Mouse (Mus musculus) CH12.LX (cell line): ENCODE data around the gene Mfsd2b.

Experiments
- BHLHE40 ChIP-seq: IDR thresholded peaks from 2 replicates; pipeline ENCODE4 v1.6.1; 2011; ENCODE audit warnings: mild to moderate bottlenecking, low read depth, low read length, improper control_type of control experiment
- CTCF ChIP-seq, 2 experiments: IDR thresholded peaks in 1 of 2; conservative IDR thresholded peaks in 1 of 2; 2 replicates each; pipeline ENCODE4 v1.5.1; 2011 to 2012; ENCODE audit warnings: low read depth in 2 of 2, low read length in 2 of 2, improper control_type of control experiment in 1 of 2, inconsistent platforms in 1 of 2, mild to moderate bottlenecking in 1 of 2, moderate library complexity in 1 of 2
- ELF1 ChIP-seq: IDR thresholded peaks from 2 replicates; pipeline ENCODE4 v1.6.1; 2014; ENCODE audit warnings: low read depth, mild to moderate bottlenecking, inconsistent platforms, low read length, improper control_type of control experiment
- EP300 ChIP-seq: IDR thresholded peaks from 2 replicates; pipeline ENCODE4 v1.6.1; 2011; ENCODE audit warnings: low read length, improper control_type of control experiment
- GABPA ChIP-seq: IDR thresholded peaks from 2 replicates; pipeline ENCODE4 v1.6.1; 2012; ENCODE audit warnings: low read depth, low read length, improper control_type of control experiment, inconsistent platforms; ENCODE audit not compliant: insufficient replicate concordance
- HCFC1 ChIP-seq: IDR thresholded peaks from 2 replicates; pipeline ENCODE4 v1.6.1; 2012; ENCODE audit warnings: low read depth, mild to moderate bottlenecking, inconsistent platforms, low read length, improper control_type of control experiment
- KAT2A ChIP-seq: IDR thresholded peaks from 2 replicates; pipeline ENCODE4 v1.6.1; 2012; ENCODE audit warnings: low read length, improper control_type of control experiment, inconsistent platforms; ENCODE audit not compliant: insufficient replicate concordance
- MAFK ChIP-seq: IDR thresholded peaks from 2 replicates; pipeline ENCODE4 v1.6.1; 2011; ENCODE audit warnings: low read length, improper control_type of control experiment; ENCODE audit not compliant: insufficient replicate concordance
- NRF1 ChIP-seq: IDR thresholded peaks from 2 replicates; pipeline ENCODE4 v1.6.1; 2014; ENCODE audit warnings: low read depth, mild to moderate bottlenecking, inconsistent platforms, low read length, improper control_type of control experiment, moderate library complexity
- POLR2A ChIP-seq: IDR thresholded peaks from 2 replicates; pipeline ENCODE4 v1.6.1; 2011; ENCODE audit warnings: low read depth, mild to moderate bottlenecking, improper control_type of control experiment, low read length
- TBP ChIP-seq: conservative IDR thresholded peaks from 2 replicates; pipeline ENCODE4 v1.6.1; 2011; ENCODE audit warnings: low read depth, low read length, improper control_type of control experiment
- TCF12 ChIP-seq: IDR thresholded peaks from 2 replicates; pipeline ENCODE4 v1.6.1; 2014; ENCODE audit warnings: low read depth, mild to moderate bottlenecking, inconsistent platforms, low read length, improper control_type of control experiment
- ZC3H11A ChIP-seq: IDR thresholded peaks from 2 replicates; pipeline ENCODE4 v1.6.1; 2012; ENCODE audit warnings: low read depth, mild to moderate bottlenecking, inconsistent platforms, low read length, improper control_type of control experiment
- ZKSCAN1 ChIP-seq: IDR thresholded peaks from 2 replicates; pipeline ENCODE4 v1.6.1; 2012; ENCODE audit warnings: low read depth, inconsistent platforms, low read length, improper control_type of control experiment, borderline replicate concordance

DNA sequence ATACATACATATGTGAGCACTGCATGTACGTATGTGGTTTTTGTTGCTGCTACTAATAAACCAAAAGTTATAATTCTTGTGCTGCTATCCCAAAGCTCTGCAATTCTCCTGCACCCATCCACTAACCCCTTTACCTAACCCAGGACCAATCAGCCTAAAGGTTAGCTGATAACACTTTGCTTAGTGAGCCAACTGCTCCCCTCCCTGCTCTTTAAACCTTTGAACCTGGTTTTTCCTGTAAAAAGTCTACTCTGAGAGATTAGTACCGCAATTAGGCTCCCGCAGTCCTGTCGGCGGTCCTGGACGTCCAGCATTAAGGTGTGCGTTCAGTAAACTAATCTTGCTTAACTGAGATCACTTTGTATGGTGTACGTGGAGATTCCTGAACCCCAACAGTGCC, 1.5 kb upstream of the Mfsd2b start:
- TF ChIP-seq KAT2A (no peak), ZC3H11A (no peak), CTCF (conservative IDR thresholded peaks at IDR 0.05 in 1 of 2, IDR thresholded peaks at IDR 0.05 in 1 of 2; ENCODE audit: low read depth in 2 of 2, low read length in 2 of 2) (no peak), GABPA (no peak), TBP (no peak), MAFK (no peak), NRF1 (no peak), POLR2A (no peak), BHLHE40 (no peak), EP300 (no peak), ELF1 (no peak), TCF12 (no peak), HCFC1 (no peak), ZKSCAN1 (no peak)
